Mouse (Mus musculus): ENCODE results near the gene P2ry6.

- TF ChIP-seq CTCF (conservative IDR thresholded peaks at IDR 0.05; ENCODE audit: low read length) = no peak
- no peak for TF ChIP-seq NANOG (IDR thresholded peaks at IDR 0.05; ENCODE audit: borderline replicate concordance, low read length)
Measured at GRCm38 (mm10) chr7:101006201-101006600, 31.8 kb upstream of the P2ry6 start.

All from E14TG2a.4 (cell line).